Mouse (Mus musculus) cerebellum, postnatal 36 days (tissue): ENCODE measurements at regions not wholly inside any gene's neighbourhood (a gene's known extent, or its start where the extent isn't known, plus 50 kb on each side); places are given as distances from the start of the nearest gene placed in this dataset.
A peak's percentile ranks its signal among the peaks of the same experiment; 100 is the strongest.

Experiments used
- DNase-seq, 2 experiments: peaks; one replicate each; pipeline ENCODE4 v3.0.0; 2021 to 2022; ENCODE audit warnings: mixed read lengths in 2 of 2

DNA sequence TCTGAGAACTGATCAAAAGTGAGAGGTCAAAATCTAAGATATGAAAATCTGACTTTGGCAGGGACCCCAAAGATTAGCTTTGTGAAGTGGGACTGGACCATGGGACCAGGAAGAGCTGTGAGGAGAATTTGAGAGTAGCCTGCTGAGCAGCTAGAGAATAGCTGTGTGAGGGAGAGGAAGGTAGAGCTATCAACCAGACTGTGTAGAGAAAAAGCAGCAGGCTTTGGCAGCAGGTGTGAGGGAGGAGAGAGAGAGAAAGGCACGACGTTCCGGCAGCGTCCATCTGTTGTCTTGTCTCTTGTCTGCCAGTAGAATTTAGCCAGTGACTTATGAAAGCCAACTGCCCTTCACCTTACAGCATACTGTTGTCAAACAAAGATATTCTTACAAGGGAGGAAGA, 412.1 kb downstream of the Slitrk2 start:
- DNase-seq = peak; percentile 75 to 77

DNA sequence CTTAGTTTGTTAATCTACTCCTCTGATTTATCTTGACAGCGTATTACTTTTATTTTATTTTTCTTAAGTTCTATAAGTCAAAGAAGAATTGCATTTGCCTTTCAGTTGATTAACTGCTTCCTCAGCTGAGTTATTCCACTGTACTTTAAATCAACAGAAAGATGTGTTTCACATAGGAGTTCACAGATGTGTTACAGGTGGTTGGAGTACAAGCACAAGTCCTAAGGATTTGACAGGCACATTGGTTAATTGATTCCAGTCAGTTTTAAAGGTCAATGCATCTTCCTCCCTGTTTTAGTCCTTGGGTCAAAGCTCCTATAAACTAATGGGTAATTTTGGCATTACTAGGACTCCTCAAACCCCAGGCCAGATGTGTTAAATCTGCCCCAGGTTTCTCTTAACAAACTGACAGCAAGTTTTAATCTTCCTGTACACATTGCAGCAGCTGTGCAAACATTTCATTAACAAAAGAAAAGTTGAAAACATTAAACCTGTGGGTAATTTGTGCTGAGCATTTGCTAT, 413.5 kb downstream of the Slitrk2 start:
- no peak for DNase-seq

DNA sequence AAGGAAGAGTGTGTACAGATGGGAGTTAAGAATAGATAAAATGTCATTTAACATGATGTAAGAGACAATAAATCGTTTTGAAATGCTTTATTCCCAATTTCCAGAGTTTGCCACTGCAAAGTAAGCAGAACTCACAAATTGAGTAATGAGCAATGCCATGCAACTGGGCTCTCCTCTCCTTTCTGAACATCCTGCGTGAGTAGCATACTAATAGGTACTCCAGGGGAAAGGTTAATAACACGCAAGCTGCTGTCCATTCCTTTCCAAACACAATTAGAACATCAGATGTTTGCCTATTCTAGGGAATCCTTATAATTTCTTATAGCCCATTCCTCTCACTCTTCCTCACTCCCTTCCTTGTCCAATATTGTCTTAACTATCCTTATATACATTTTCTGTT, 443.3 kb downstream of the Slitrk2 start:
- DNase-seq = no peak
